Mouse (Mus musculus): ENCODE data around the gene Gm14180. TPM values are rescaled to one million over a fixed set of nuclear protein-coding genes. Genes with fewer than 3 reads are reported as not detected.
A peak's percentile ranks its signal among the peaks of the same experiment; 100 is the strongest.
"Not testable (repeated sequence)": the region's sequence is repeated elsewhere in the genome, so short reads cannot be mapped to it uniquely, and the experiment has no call there.

Gene Gm14180
- total and polyA plus RNA-seq, 2 experiments = not detected

DNA sequence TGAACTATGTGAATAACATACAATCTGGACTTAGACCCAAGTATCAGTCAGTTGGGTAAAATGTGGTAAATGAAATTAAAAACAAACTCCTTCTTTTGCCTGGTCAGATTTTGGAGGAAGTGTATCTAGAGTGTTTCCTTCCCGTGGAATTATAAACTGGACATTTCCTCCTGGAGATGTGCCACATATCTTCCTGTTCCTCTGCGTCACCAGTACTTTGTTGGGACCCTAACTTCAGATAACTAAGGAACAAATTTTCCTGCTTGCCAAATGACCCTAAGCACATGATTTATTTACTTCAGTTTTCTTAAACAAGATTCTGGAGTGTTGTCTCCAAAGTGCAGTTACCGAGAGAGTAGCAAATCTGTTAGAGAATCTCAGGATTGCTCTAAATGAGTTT lies 9.9 kb upstream of the Gm14180 start:
- Histone ChIP-seq H3K9ac (ENCODE audit: low read depth, low read length) (no peak overlapping the region), H3K36me3 (ENCODE audit: control insufficient read depth, insufficient read depth, low read length) (no peaks in the 10 kb centered on the region), H3K4me1 (ENCODE audit: control insufficient read depth, insufficient read depth, low read length) (peaks cover 4% of the 10 kb centered on the region; the same call in 1 of the 2 replicates), H3K27ac (replicated peaks; ENCODE audit: insufficient read depth, low read depth, low read length) (0 out of 2 replicates have a peak overlapping the region, but pooled peaks have one; percentile 24), H3K79me2 (ENCODE audit: control insufficient read depth, insufficient read depth, low read length) (no peaks in the 10 kb centered on the region), H3K27me3 (ENCODE audit: control insufficient read depth, insufficient read depth, low read length) (peaks cover 6% of the 10 kb centered on the region; the same call in 1 of the 2 replicates), H3K4me3 (ENCODE audit: insufficient read depth, low read depth, low read length) (no peak overlapping the region)
- TF ChIP-seq CTCF (IDR thresholded peaks at IDR 0.05; ENCODE audit: low read depth, low read length) (no peak), POLR2A (IDR thresholded peaks at IDR 0.05; ENCODE audit: extremely low read depth, insufficient read depth, low read length) (no peak)
- WGBS = 70% methylated on average over 3 of the region's 3 CpGs
- DNase-seq (ENCODE audit: extremely low read depth, low read depth, low spot score) = peak; percentile 46

DNA sequence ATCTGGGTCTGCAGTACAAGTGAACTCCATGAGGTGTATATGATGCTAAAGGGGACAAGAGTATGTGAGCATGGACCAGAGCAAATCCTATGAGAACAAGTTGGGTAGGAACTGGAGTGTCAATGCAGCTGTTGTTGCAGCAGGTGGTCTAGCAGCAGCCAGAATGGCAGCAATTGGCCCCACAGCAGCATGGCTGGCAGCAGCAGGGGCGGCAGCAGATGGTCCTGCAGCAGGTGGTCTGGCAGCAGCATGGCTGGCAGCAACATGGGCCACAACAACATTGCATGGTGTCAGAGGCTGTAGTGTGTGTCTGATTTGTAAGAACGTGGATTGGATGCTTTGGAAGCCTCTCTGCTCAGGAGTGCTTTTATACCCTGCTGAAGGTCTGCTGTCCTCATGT lies 10.0 kb downstream of the Gm14180 start:
- Histone ChIP-seq H3K9ac (ENCODE audit: low read depth, low read length) (no peak overlapping the region), H3K4me3 (ENCODE audit: insufficient read depth, low read depth, low read length) (no peak overlapping the region), H3K4me1 (ENCODE audit: control insufficient read depth, insufficient read depth, low read length) (no peaks in the 10 kb centered on the region), H3K27me3 (ENCODE audit: control insufficient read depth, insufficient read depth, low read length) (no peaks in the 10 kb centered on the region), H3K27ac (replicated peaks; ENCODE audit: insufficient read depth, low read depth, low read length) (no peak overlapping the region), H3K36me3 (ENCODE audit: control insufficient read depth, insufficient read depth, low read length) (no peaks in the 10 kb centered on the region), H3K79me2 (ENCODE audit: control insufficient read depth, insufficient read depth, low read length) (no peaks in the 10 kb centered on the region)
- no peak for DNase-seq (ENCODE audit: extremely low read depth, low read depth, low spot score)
- TF ChIP-seq CTCF (IDR thresholded peaks at IDR 0.05; ENCODE audit: low read depth, low read length) (no peak), POLR2A (IDR thresholded peaks at IDR 0.05; ENCODE audit: extremely low read depth, insufficient read depth, low read length) (no peak)
- WGBS = 83% methylated on average over 2 of the region's 2 CpGs

DNA sequence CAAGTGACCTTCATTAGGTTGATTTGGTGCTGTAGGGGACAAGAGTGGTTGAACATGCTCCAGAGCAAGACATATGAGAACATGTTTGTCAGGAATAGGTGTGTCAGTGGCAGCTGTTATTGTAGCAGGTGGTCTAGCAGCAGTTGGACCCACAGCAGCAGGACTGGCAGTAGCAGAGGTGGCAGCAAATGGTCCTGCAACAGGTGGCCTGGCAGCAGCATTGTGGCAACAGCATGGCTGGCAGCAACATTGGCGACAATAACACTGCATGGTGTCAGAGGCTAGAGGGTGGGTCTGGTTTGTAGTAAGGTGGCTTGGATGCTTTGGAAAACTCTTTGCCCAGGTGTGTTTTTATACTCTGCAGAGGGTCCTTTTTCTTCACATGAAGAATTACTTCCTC lies 15.3 kb downstream of the Gm14180 start:
- WGBS = 90% methylated on average over 1 of the region's 1 CpGs
- TF ChIP-seq POLR2A (IDR thresholded peaks at IDR 0.05; ENCODE audit: extremely low read depth, insufficient read depth, low read length) (no peak), CTCF (IDR thresholded peaks at IDR 0.05; ENCODE audit: low read depth, low read length) (no peak)
- no peak overlapping the region for H3K4me3 ChIP-seq (ENCODE audit: insufficient read depth, low read depth, low read length)

DNA sequence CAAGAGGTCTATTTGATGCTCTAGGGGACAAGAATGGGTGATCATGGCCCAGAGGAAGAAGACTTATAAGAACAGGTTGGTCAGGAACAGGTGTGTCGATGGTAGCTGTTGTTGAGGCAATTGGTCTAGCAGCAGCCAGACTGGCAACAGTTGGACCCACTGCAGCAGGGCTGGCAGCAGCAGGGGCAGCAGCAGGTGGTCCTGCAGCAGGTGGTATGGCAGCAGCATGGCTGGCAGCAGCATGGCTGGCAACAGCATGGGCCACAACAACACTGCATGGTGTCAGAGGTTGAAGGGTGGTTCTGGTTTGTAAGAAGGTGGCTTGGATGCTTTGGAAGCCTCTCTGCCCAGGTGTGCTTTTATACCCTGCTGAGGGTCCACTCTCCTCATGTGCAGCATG lies 43.6 kb downstream of the Gm14180 start, which contains the start of gene Gm14190:
Gene Gm14190, minus strand, starts transcription at position 278 of the 400 bp plus-strand sequence.
- no peaks in the 10 kb centered on the region for H3K4me1 ChIP-seq (ENCODE audit: control insufficient read depth, insufficient read depth, low read length)
- no peaks in the 10 kb centered on the region for H3K79me2 ChIP-seq (ENCODE audit: control insufficient read depth, insufficient read depth, low read length)
- no peak within 1 kb of the TSS for H3K27ac ChIP-seq (replicated peaks; ENCODE audit: insufficient read depth, low read depth, low read length)
- no peak for TF ChIP-seq CTCF (IDR thresholded peaks at IDR 0.05; ENCODE audit: low read depth, low read length)
- TF ChIP-seq POLR2A (IDR thresholded peaks at IDR 0.05; ENCODE audit: extremely low read depth, insufficient read depth, low read length) = no peak
- H3K4me3 ChIP-seq (ENCODE audit: insufficient read depth, low read depth, low read length) = no peak within 1 kb of the TSS
- no peaks in the 10 kb centered on the region for H3K27me3 ChIP-seq (ENCODE audit: control insufficient read depth, insufficient read depth, low read length)
- no peak for DNase-seq (ENCODE audit: extremely low read depth, low read depth, low spot score)
- H3K9ac ChIP-seq (ENCODE audit: low read depth, low read length) = no peak within 1 kb of the TSS
- 89% methylated on average over 1 of the region's 1 CpGs for WGBS
- no peaks in the 10 kb centered on the region for H3K36me3 ChIP-seq (ENCODE audit: control insufficient read depth, insufficient read depth, low read length)

More for the DNA sequence above, 15.3 kb downstream of the Gm14180 start:
- Histone ChIP-seq H3K36me3 (ENCODE audit: control insufficient read depth, insufficient read depth, low read length) (no peaks in the 10 kb centered on the region), H3K9ac (ENCODE audit: low read depth, low read length) (no peak overlapping the region), H3K79me2 (ENCODE audit: control insufficient read depth, insufficient read depth, low read length) (no peaks in the 10 kb centered on the region), H3K27me3 (ENCODE audit: control insufficient read depth, insufficient read depth, low read length) (no peaks in the 10 kb centered on the region), H3K4me1 (ENCODE audit: control insufficient read depth, insufficient read depth, low read length) (no peaks in the 10 kb centered on the region), H3K27ac (replicated peaks; ENCODE audit: insufficient read depth, low read depth, low read length) (no peak overlapping the region)
- DNase-seq (ENCODE audit: extremely low read depth, low read depth, low spot score) = no peak

DNA sequence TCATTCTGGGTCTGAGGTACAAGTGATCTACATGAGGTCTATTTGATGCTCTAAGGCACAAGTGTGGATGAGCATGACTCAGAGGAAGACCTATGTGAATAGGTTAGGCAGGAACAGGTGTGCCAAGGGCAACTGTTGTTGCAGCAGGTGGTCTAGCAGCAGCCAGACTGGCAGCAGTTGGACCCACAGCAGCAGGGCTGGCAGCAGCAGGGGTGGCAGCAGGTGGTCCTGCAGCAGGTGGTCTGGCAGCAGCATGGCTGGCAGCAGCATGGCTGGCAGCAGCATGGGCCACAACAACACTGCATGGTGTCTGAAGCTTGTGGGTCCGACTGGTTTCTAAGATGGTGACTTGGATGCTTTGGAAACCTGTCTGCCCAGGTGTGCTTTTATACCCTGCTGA lies 48.9 kb downstream of the Gm14180 start:
- H3K27ac ChIP-seq (replicated peaks; ENCODE audit: insufficient read depth, low read depth, low read length); DNase-seq (ENCODE audit: extremely low read depth, low read depth, low spot score); H3K27me3 ChIP-seq (ENCODE audit: control insufficient read depth, insufficient read depth, low read length); H3K9ac ChIP-seq (ENCODE audit: low read depth, low read length); H3K4me1 ChIP-seq (ENCODE audit: control insufficient read depth, insufficient read depth, low read length); H3K79me2 ChIP-seq (ENCODE audit: control insufficient read depth, insufficient read depth, low read length); H3K4me3 ChIP-seq (ENCODE audit: insufficient read depth, low read depth, low read length); H3K36me3 ChIP-seq (ENCODE audit: control insufficient read depth, insufficient read depth, low read length): not testable (repeated sequence)
- WGBS = 77% methylated on average over 1 of the region's 1 CpGs

Other genes starting within 250 kb of the Gm14180 start
Only the 30 nearest of the 41 such genes appear.
- gene Krtap3-1, start 167.7 kb downstream of the Gm14180 start, total RNA-seq (2014; rRNA removed) = not detected in 2 replicates
- gene Krtap3-1, start 167.7 kb downstream of the Gm14180 start, polyA plus RNA-seq (2012; rRNA removed) = not detected in 2 replicates
- not detected in 2 replicates for gene Krtap1-5, start 153.3 kb downstream of the Gm14180 start, total RNA-seq (2014; rRNA removed)
- gene Krtap1-5, start 153.3 kb downstream of the Gm14180 start, polyA plus RNA-seq (2012; rRNA removed) = not detected in 2 replicates
- not detected in 2 replicates for gene Krtap1-4, start 150.6 kb downstream of the Gm14180 start, total RNA-seq (2014; rRNA removed)
- not detected in 2 replicates for gene Krtap1-4, start 150.6 kb downstream of the Gm14180 start, polyA plus RNA-seq (2012; rRNA removed)
- not detected in 2 replicates for gene Krtap1-3, start 143.0 kb downstream of the Gm14180 start, total RNA-seq (2014; rRNA removed)
- gene Krtap1-3, start 143.0 kb downstream of the Gm14180 start, polyA plus RNA-seq (2012; rRNA removed) = not detected in 2 replicates
- not detected in 2 replicates for gene Krtap9-3, start 136.2 kb downstream of the Gm14180 start, total RNA-seq (2014; rRNA removed)
- not detected in 2 replicates for gene Krtap9-3, start 136.2 kb downstream of the Gm14180 start, polyA plus RNA-seq (2012; rRNA removed)
- gene Gm11938, start 131.0 kb downstream of the Gm14180 start, total RNA-seq (2014; rRNA removed) = not detected in 2 replicates
- not detected in 2 replicates for gene Gm11938, start 131.0 kb downstream of the Gm14180 start, polyA plus RNA-seq (2012; rRNA removed)
- not detected in 2 replicates for gene Gm11937, start 124.1 kb downstream of the Gm14180 start, total RNA-seq (2014; rRNA removed)
- not detected in 2 replicates for gene Gm11937, start 124.1 kb downstream of the Gm14180 start, polyA plus RNA-seq (2012; rRNA removed)
- gene Krtap2-4, start 119.4 kb downstream of the Gm14180 start, total RNA-seq (2014; rRNA removed) = not detected in 2 replicates
- gene Krtap2-4, start 119.4 kb downstream of the Gm14180 start, polyA plus RNA-seq (2012; rRNA removed) = not detected in 2 replicates
- not detected in 2 replicates for gene Gm11562, start 113.9 kb downstream of the Gm14180 start, total RNA-seq (2014; rRNA removed)
- gene Gm11562, start 113.9 kb downstream of the Gm14180 start, polyA plus RNA-seq (2012; rRNA removed) = not detected in 2 replicates
- not detected in 2 replicates for gene Krtap4-1, start 106.1 kb downstream of the Gm14180 start, total RNA-seq (2014; rRNA removed)
- gene Krtap4-1, start 106.1 kb downstream of the Gm14180 start, polyA plus RNA-seq (2012; rRNA removed) = not detected in 2 replicates
- gene Krtap4-2, start 99.2 kb downstream of the Gm14180 start, total RNA-seq (2014; rRNA removed) = not detected in 2 replicates
- not detected in 2 replicates for gene Krtap4-2, start 99.2 kb downstream of the Gm14180 start, polyA plus RNA-seq (2012; rRNA removed)
- not detected in 2 replicates for gene Krtap4-7, start 90.2 kb downstream of the Gm14180 start, total RNA-seq (2014; rRNA removed)
- gene Krtap4-7, start 90.2 kb downstream of the Gm14180 start, polyA plus RNA-seq (2012; rRNA removed) = not detected in 2 replicates
- gene Gm11555, start 84.1 kb downstream of the Gm14180 start, total RNA-seq (2014; rRNA removed) = not detected in 2 replicates
- gene Gm11555, start 84.1 kb downstream of the Gm14180 start, polyA plus RNA-seq (2012; rRNA removed) = not detected in 2 replicates
- gene Gm11563, start 75.3 kb downstream of the Gm14180 start, total RNA-seq (2014; rRNA removed) = not detected in 2 replicates
- not detected in 2 replicates for gene Gm11563, start 75.3 kb downstream of the Gm14180 start, polyA plus RNA-seq (2012; rRNA removed)
- not detected in 2 replicates for gene Krtap4-6, start 68.3 kb downstream of the Gm14180 start, total RNA-seq (2014; rRNA removed)
- gene Krtap4-6, start 68.3 kb downstream of the Gm14180 start, polyA plus RNA-seq (2012; rRNA removed) = not detected in 2 replicates
- gene Gm14190, start 43.5 kb downstream of the Gm14180 start, total RNA-seq (2014; rRNA removed) = not detected in 2 replicates
- not detected in 2 replicates for gene Gm14190, start 43.5 kb downstream of the Gm14180 start, polyA plus RNA-seq (2012; rRNA removed)
- gene Gm11595, start 38.6 kb upstream of the Gm14180 start, total RNA-seq (2014; rRNA removed) = not detected in 2 replicates
- not detected in 2 replicates for gene Gm11595, start 38.6 kb upstream of the Gm14180 start, polyA plus RNA-seq (2012; rRNA removed)
- not detected in 2 replicates for gene Krtap4-8, start 46.4 kb upstream of the Gm14180 start, total RNA-seq (2014; rRNA removed)
- gene Krtap4-8, start 46.4 kb upstream of the Gm14180 start, polyA plus RNA-seq (2012; rRNA removed) = not detected in 2 replicates
- not detected in 2 replicates for gene Krtap4-9, start 50.9 kb upstream of the Gm14180 start, total RNA-seq (2014; rRNA removed)
- gene Krtap4-9, start 50.9 kb upstream of the Gm14180 start, polyA plus RNA-seq (2012; rRNA removed) = not detected in 2 replicates
- not detected in 2 replicates for gene Gm11596, start 59.2 kb upstream of the Gm14180 start, total RNA-seq (2014; rRNA removed)
- not detected in 2 replicates for gene Gm11596, start 59.2 kb upstream of the Gm14180 start, polyA plus RNA-seq (2012; rRNA removed)
- gene Gm11569, start 64.6 kb upstream of the Gm14180 start, total RNA-seq (2014; rRNA removed) = not detected in 2 replicates
- gene Gm11569, start 64.6 kb upstream of the Gm14180 start, polyA plus RNA-seq (2012; rRNA removed) = not detected in 2 replicates
- gene Gm11554, start 70.2 kb upstream of the Gm14180 start, total RNA-seq (2014; rRNA removed) = not detected in 2 replicates
- not detected in 2 replicates for gene Gm11554, start 70.2 kb upstream of the Gm14180 start, polyA plus RNA-seq (2012; rRNA removed)
- not detected in 2 replicates for gene Krtap4-13, start 75.6 kb upstream of the Gm14180 start, total RNA-seq (2014; rRNA removed)
- gene Krtap4-13, start 75.6 kb upstream of the Gm14180 start, polyA plus RNA-seq (2012; rRNA removed) = not detected in 2 replicates
- not detected in 2 replicates for gene Gm11564, start 81.4 kb upstream of the Gm14180 start, total RNA-seq (2014; rRNA removed)
- not detected in 2 replicates for gene Gm11564, start 81.4 kb upstream of the Gm14180 start, polyA plus RNA-seq (2012; rRNA removed)
- not detected in 2 replicates for gene 2300003K06Rik, start 103.8 kb upstream of the Gm14180 start, total RNA-seq (2014; rRNA removed)
- gene 2300003K06Rik, start 103.8 kb upstream of the Gm14180 start, polyA plus RNA-seq (2012; rRNA removed) = not detected in 2 replicates
- gene Krtap4-16, start 117.3 kb upstream of the Gm14180 start, total RNA-seq (2014; rRNA removed) = not detected in 2 replicates
- gene Krtap4-16, start 117.3 kb upstream of the Gm14180 start, polyA plus RNA-seq (2012; rRNA removed) = not detected in 2 replicates
- not detected in 2 replicates for gene Gm11568, start 123.6 kb upstream of the Gm14180 start, total RNA-seq (2014; rRNA removed)
- not detected in 2 replicates for gene Gm11568, start 123.6 kb upstream of the Gm14180 start, polyA plus RNA-seq (2012; rRNA removed)
- gene Gm11559, start 130.2 kb upstream of the Gm14180 start, total RNA-seq (2014; rRNA removed) = not detected in 2 replicates
- gene Gm11559, start 130.2 kb upstream of the Gm14180 start, polyA plus RNA-seq (2012; rRNA removed) = not detected in 2 replicates
- gene Krtap9-1, start 139.1 kb upstream of the Gm14180 start, total RNA-seq (2014; rRNA removed) = not detected in 2 replicates
- gene Krtap9-1, start 139.1 kb upstream of the Gm14180 start, polyA plus RNA-seq (2012; rRNA removed) = not detected in 2 replicates
- 0.28 TPM in 1 of 2 replicates, not detected in the other for gene Gm11567, start 144.9 kb upstream of the Gm14180 start, total RNA-seq (2014; rRNA removed)
- gene Gm11567, start 144.9 kb upstream of the Gm14180 start, polyA plus RNA-seq (2012; rRNA removed) = not detected in 2 replicates